Mouse (Mus musculus) midbrain, embryonic 13.5 days (tissue): ENCODE results near the gene A130010J15Rik. TPM values are rescaled to one million over a fixed set of nuclear protein-coding genes. Genes with fewer than 3 reads are reported as not detected.

Experiments
- ATAC-seq: fragments of 200-750 bp; cut with Nextera tagmentation; 2 replicates; pipeline ENCODE4 v1.8.0; 2017; ENCODE audit warnings: mild to moderate bottlenecking, moderate TSS enrichment, moderate library complexity
- H3K27ac ChIP-seq: fragments of 300-500 bp; sonication (generic); 2 replicates; pipeline ENCODE4 v1.5.1; 2015; ENCODE audit warnings: inconsistent platforms, mild to moderate bottlenecking, moderate library complexity
- H3K27me3 ChIP-seq: fragments of 300-500 bp; sonication (generic); 2 replicates; pipeline ENCODE4 v1.6.1; 2015; ENCODE audit warnings: mild to moderate bottlenecking, inconsistent platforms
- H3K36me3 ChIP-seq: fragments of 300-500 bp; sonication (generic); 2 replicates; pipeline ENCODE4 v1.6.1; 2015; ENCODE audit warnings: mild to moderate bottlenecking, inconsistent platforms
- H3K4me1 ChIP-seq: fragments of 300-500 bp; sonication (generic); replicated peaks from 2 replicates; pipeline ENCODE4 v1.6.1; 2015; ENCODE audit warnings: inconsistent platforms
- H3K4me2 ChIP-seq: fragments of 300-500 bp; sonication (generic); replicated peaks from 2 replicates; pipeline ENCODE4 v1.6.1; 2015; ENCODE audit warnings: moderate library complexity, mild to moderate bottlenecking, inconsistent platforms
- H3K4me3 ChIP-seq: fragments of 300-500 bp; sonication (generic); replicated peaks from 2 replicates; pipeline ENCODE4 v1.5.1; 2015; ENCODE audit warnings: mild to moderate bottlenecking, inconsistent platforms
- H3K9ac ChIP-seq: fragments of 300-500 bp; sonication (generic); replicated peaks from 2 replicates; pipeline ENCODE4 v1.6.1; 2015; ENCODE audit warnings: mild to moderate bottlenecking, inconsistent platforms
- H3K9me3 ChIP-seq: fragments of 300-500 bp; sonication (generic); 2 replicates; pipeline ENCODE4 v1.6.1; 2016; ENCODE audit warnings: mild to moderate bottlenecking, inconsistent platforms
- WGBS: fragments of 180-500 bp; shearing (Covaris S2); methylation state at CpG from one replicate; pipeline ENCODE4 v1.1.7; 2015; 5-methylcytosine and 5-hydroxymethylcytosine counted together
- polyA plus RNA-seq: library from polyadenylated mRNA; unstranded; fragments of >200 nt; fragmentation: Nextera tagmentation; extraction: Ambion mirVana; gene quantifications from 2 replicates; pipeline ENCODE4 v1.2.1, GENCODE M21; 2015

The A130010J15Rik gene
- polyA plus RNA-seq, 1 experiment from 2014 or later, result 15.4 TPM

GRCm38 (mm10) chr1:193157111-193157492 is 10.7 kb upstream of the A130010J15Rik start:
- Histone ChIP-seq H3K27ac (no peak overlapping the region), H3K9ac (no peak overlapping the region), H3K36me3 (no peaks in the 10 kb centered on the region), H3K27me3 (peaks cover 36% of the 10 kb centered on the region), H3K4me2 (no peak overlapping the region), H3K4me1 (peaks cover 15% of the 10 kb centered on the region), H3K9me3 (no peaks in the 10 kb centered on the region), H3K4me3 (no peak overlapping the region)
- 82% methylated on average over 8 of the region's 8 CpGs for WGBS
- no peak for ATAC-seq

- no peaks in the 10 kb centered on the region for H3K36me3 ChIP-seq
- peaks cover 7% of the 10 kb centered on the region; the same call in 1 of the 2 replicates for H3K4me1 ChIP-seq
- H3K9ac ChIP-seq, result no peak overlapping the region
- no peak overlapping the region for H3K4me3 ChIP-seq
- H3K4me2 ChIP-seq, result no peak overlapping the region
- no peak for ATAC-seq
- peaks cover 15% of the 10 kb centered on the region for H3K27me3 ChIP-seq
- no peak overlapping the region for H3K27ac ChIP-seq
- no peaks in the 10 kb centered on the region for H3K9me3 ChIP-seq
- WGBS, result 71% methylated on average over 3 of the region's 3 CpGs
Measured at GRCm38 (mm10) chr1:193159163-193159562, 8.7 kb upstream of the A130010J15Rik start.

GRCm38 (mm10) chr1:193159613-193160012 is 8.2 kb upstream of the A130010J15Rik start:
- H3K36me3 ChIP-seq, result no peaks in the 10 kb centered on the region
- H3K27ac ChIP-seq, result no peak overlapping the region
- no peak overlapping the region for H3K4me3 ChIP-seq
- no peaks in the 10 kb centered on the region for H3K9me3 ChIP-seq
- peaks cover 11% of the 10 kb centered on the region for H3K27me3 ChIP-seq
- H3K9ac ChIP-seq, result no peak overlapping the region
- ATAC-seq, result no peak
- H3K4me1 ChIP-seq, result peaks cover 7% of the 10 kb centered on the region; the same call in 1 of the 2 replicates
- 44% methylated on average over 1 of the region's 1 CpGs for WGBS
- H3K4me2 ChIP-seq, result no peak overlapping the region

GRCm38 (mm10) chr1:193160317-193161032 is 7.4 kb upstream of the A130010J15Rik start:
- Histone ChIP-seq H3K4me1 (peaks cover 7% of the 10 kb centered on the region; the same call in 1 of the 2 replicates), H3K9me3 (no peaks in the 10 kb centered on the region), H3K27ac (no peak overlapping the region), H3K4me3 (no peak overlapping the region), H3K27me3 (peaks cover 2% of the 10 kb centered on the region), H3K4me2 (peak overlapping the region; percentile 29), H3K36me3 (no peaks in the 10 kb centered on the region), H3K9ac (no peak overlapping the region)
- no peak; the same call in 1 of the 2 replicates for ATAC-seq
- WGBS, result 16% methylated on average over 18 of the region's 18 CpGs

GRCm38 (mm10) chr1:193169228-193169627 is 1.4 kb downstream of the A130010J15Rik start:
- Histone ChIP-seq H3K9me3 (no peaks in the 10 kb centered on the region), H3K9ac (no peak overlapping the region), H3K27ac (no peak overlapping the region), H3K4me2 (no peak overlapping the region), H3K27me3 (no peaks in the 10 kb centered on the region), H3K36me3 (no peaks in the 10 kb centered on the region), H3K4me3 (no peak overlapping the region), H3K4me1 (peaks cover 24% of the 10 kb centered on the region)
- no peak for ATAC-seq
- WGBS, result 92% methylated on average over 7 of the region's 7 CpGs

- no peaks in the 10 kb centered on the region for H3K9me3 ChIP-seq
- no peaks in the 10 kb centered on the region for H3K36me3 ChIP-seq
- no peak overlapping the region for H3K9ac ChIP-seq
- H3K27me3 ChIP-seq, result no peaks in the 10 kb centered on the region
- WGBS, result 74% methylated on average over 2 of the region's 2 CpGs
- peaks cover 31% of the 10 kb centered on the region for H3K4me1 ChIP-seq
- H3K4me2 ChIP-seq, result no peak overlapping the region
- ATAC-seq, result no peak
- no peak overlapping the region for H3K27ac ChIP-seq
- no peak overlapping the region for H3K4me3 ChIP-seq
Measured at GRCm38 (mm10) chr1:193169856-193170255, 2.0 kb downstream of the A130010J15Rik start.

GRCm38 (mm10) chr1:193172991-193173809 is 5.4 kb downstream of the A130010J15Rik start:
- Histone ChIP-seq H3K36me3 (no peaks in the 10 kb centered on the region), H3K4me1 (peaks cover 45% of the 10 kb centered on the region), H3K9me3 (no peaks in the 10 kb centered on the region), H3K4me3 (peak overlapping the region; percentile 83), H3K9ac (peak overlapping the region; percentile 87), H3K27ac (peak overlapping the region; percentile 83), H3K27me3 (no peaks in the 10 kb centered on the region), H3K4me2 (peak overlapping the region; percentile 66)
- peak; percentile 99 for ATAC-seq
- 2% methylated on average over 48 of the region's 48 CpGs for WGBS

- Histone ChIP-seq H3K9ac (peak overlapping the region; percentile 78), H3K27me3 (no peaks in the 10 kb centered on the region), H3K36me3 (no peaks in the 10 kb centered on the region), H3K4me2 (peak overlapping the region; percentile 66), H3K9me3 (no peaks in the 10 kb centered on the region), H3K27ac (peak overlapping the region; percentile 83), H3K4me3 (peak overlapping the region; percentile 83), H3K4me1 (peaks cover 45% of the 10 kb centered on the region)
- no peak for ATAC-seq
- WGBS, result 23% methylated on average over 9 of the region's 9 CpGs
Measured at GRCm38 (mm10) chr1:193173810-193174129, 5.9 kb downstream of the A130010J15Rik start.

- Histone ChIP-seq H3K4me3 (peak overlapping the region; percentile 83), H3K36me3 (no peaks in the 10 kb centered on the region), H3K9ac (peak overlapping the region; percentile 78), H3K4me1 (peaks cover 45% of the 10 kb centered on the region), H3K4me2 (peak overlapping the region; percentile 66), H3K27ac (no peak overlapping the region; the same call in 1 of the 2 replicates), H3K27me3 (no peaks in the 10 kb centered on the region), H3K9me3 (no peaks in the 10 kb centered on the region)
- 94% methylated on average over 13 of the region's 13 CpGs for WGBS
- ATAC-seq, result no peak
Measured at GRCm38 (mm10) chr1:193174143-193174733, 6.4 kb downstream of the A130010J15Rik start.

- WGBS, result 79% methylated on average over 3 of the region's 3 CpGs
- Histone ChIP-seq H3K27ac (no peak overlapping the region), H3K27me3 (no peaks in the 10 kb centered on the region), H3K9ac (no peak overlapping the region), H3K9me3 (no peaks in the 10 kb centered on the region), H3K4me2 (no peak overlapping the region), H3K36me3 (no peaks in the 10 kb centered on the region), H3K4me1 (peaks cover 3% of the 10 kb centered on the region; the same call in 1 of the 2 replicates), H3K4me3 (no peak overlapping the region)
- ATAC-seq, result no peak
Measured at GRCm38 (mm10) chr1:193181104-193181503, 13.3 kb downstream of the A130010J15Rik start.

GRCm38 (mm10) chr1:193188257-193188656 is 20.4 kb downstream of the A130010J15Rik start:
- Histone ChIP-seq H3K9me3 (no peaks in the 10 kb centered on the region), H3K9ac (no peak overlapping the region), H3K27me3 (no peaks in the 10 kb centered on the region), H3K36me3 (no peaks in the 10 kb centered on the region), H3K4me1 (peaks cover 13% of the 10 kb centered on the region), H3K4me3 (no peak overlapping the region), H3K4me2 (no peak overlapping the region), H3K27ac (no peak overlapping the region)
- no peak for ATAC-seq
- 89% methylated on average over 6 of the region's 6 CpGs for WGBS

GRCm38 (mm10) chr1:193189151-193189621 is 21.3 kb downstream of the A130010J15Rik start:
- Histone ChIP-seq H3K27me3 (no peaks in the 10 kb centered on the region), H3K4me3 (no peak overlapping the region), H3K9ac (no peak overlapping the region; the same call in 1 of the 2 replicates), H3K9me3 (no peaks in the 10 kb centered on the region), H3K36me3 (no peaks in the 10 kb centered on the region), H3K4me1 (peaks cover 13% of the 10 kb centered on the region), H3K27ac (peak overlapping the region; percentile 51), H3K4me2 (no peak overlapping the region)
- peak; percentile 96 for ATAC-seq
- 22% methylated on average over 9 of the region's 9 CpGs for WGBS
